Mouse (Mus musculus): Measurements from ENCODE around the gene Pdik1l.

DNA sequence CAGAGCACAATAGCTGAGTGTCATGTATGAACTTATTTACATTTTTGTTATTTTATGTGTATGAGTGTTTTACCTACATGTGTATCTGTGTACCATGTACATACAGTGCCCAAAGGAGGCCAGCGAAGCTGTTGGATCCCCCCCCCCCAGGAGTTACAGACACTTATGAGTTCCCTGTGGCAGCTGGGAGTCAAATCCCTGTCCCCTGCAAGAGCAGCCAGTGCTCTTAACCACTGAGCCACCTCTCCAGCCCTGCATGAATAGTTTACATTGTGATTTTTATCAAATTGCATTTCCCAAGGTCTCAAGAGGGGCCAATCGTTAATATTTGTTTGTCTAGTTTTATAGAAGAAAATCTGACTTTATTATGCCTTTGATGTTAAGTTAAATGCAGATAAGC is 19.3 kb upstream of the Pdik1l start:
- TF ChIP-seq POLR2A (IDR thresholded peaks at IDR 0.05; ENCODE audit: borderline replicate concordance, insufficient read depth, low read length) (no peak), CTCF (IDR thresholded peaks at IDR 0.05; ENCODE audit: borderline replicate concordance, insufficient read depth, low read depth, low read length) (no peak)
